Mouse (Mus musculus): ENCODE results near the gene BC035044.

DNA sequence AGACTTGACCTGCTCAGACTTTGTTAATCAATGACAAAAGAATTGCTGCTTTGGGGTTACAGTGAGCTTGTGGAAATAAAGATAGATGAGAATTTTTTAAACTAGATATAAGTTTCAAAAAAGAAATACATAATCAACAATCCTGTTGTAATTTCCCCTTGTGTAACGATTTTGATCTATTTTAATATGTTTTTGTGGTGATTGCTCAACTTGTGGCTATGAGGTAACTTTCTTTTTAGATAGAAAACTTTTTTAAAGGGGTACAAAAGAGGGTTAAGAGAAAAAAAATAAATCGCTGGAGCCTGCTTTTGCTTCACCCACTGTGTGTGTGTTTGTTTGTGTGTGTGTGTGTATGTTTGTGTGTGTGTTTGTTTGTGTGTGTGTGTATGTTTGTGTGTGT is 39.8 kb downstream of the BC035044 start:
- TF ChIP-seq CTCF (IDR thresholded peaks at IDR 0.05; ENCODE audit: extremely low read depth, insufficient read depth, insufficient read length, insufficient replicate concordance) (no peak), POLR2A (IDR thresholded peaks at IDR 0.05; ENCODE audit: low read depth, low read length) (no peak)
